Mouse (Mus musculus) embryonic facial prominence, embryonic 12.5 days (tissue): ENCODE data around the gene Hist1h4h. TPM values are rescaled to one million over a fixed set of nuclear protein-coding genes. Genes with fewer than 3 reads are reported as not detected.

ENCODE experiments used
- ATAC-seq: fragments of 200-750 bp; cut with Nextera tagmentation; 2 replicates; pipeline ENCODE4 v1.8.0; 2017; ENCODE audit not compliant: insufficient number of reproducible peaks, insufficient read depth, low FRiP score, low TSS enrichment
- H3K27ac ChIP-seq: fragments of 300-500 bp; sonication (generic); 2 replicates; pipeline ENCODE4 v1.5.1; 2016; ENCODE audit warnings: mild to moderate bottlenecking
- H3K27me3 ChIP-seq: fragments of 300-500 bp; sonication (generic); 2 replicates; pipeline ENCODE4 v1.6.1; 2016; ENCODE audit warnings: mild to moderate bottlenecking, moderate library complexity
- H3K36me3 ChIP-seq: fragments of 300-500 bp; sonication (generic); 2 replicates; pipeline ENCODE4 v1.6.1; 2016; ENCODE audit warnings: mild to moderate bottlenecking
- H3K4me1 ChIP-seq: fragments of 300-500 bp; sonication (generic); 2 replicates; pipeline ENCODE4 v1.6.1; 2016
- H3K4me2 ChIP-seq: fragments of 300-500 bp; sonication (generic); replicated peaks from 2 replicates; pipeline ENCODE4 v1.6.1; 2016; ENCODE audit warnings: mild to moderate bottlenecking, moderate library complexity
- H3K4me3 ChIP-seq: fragments of 300-500 bp; sonication (generic); 2 replicates; pipeline ENCODE4 v1.5.1; 2016; ENCODE audit warnings: mild to moderate bottlenecking
- H3K9ac ChIP-seq: fragments of 300-500 bp; sonication (generic); 2 replicates; pipeline ENCODE4 v1.6.1; 2016; ENCODE audit warnings: mild to moderate bottlenecking, moderate library complexity
- H3K9me3 ChIP-seq: fragments of 300-500 bp; sonication (generic); 2 replicates; pipeline ENCODE4 v1.6.1; 2016; ENCODE audit warnings: mild to moderate bottlenecking, moderate library complexity
- WGBS: fragments of 180-500 bp; shearing (Covaris S2); methylation state at CpG from one replicate; pipeline ENCODE4 v1.1.7; 2016; 5-methylcytosine and 5-hydroxymethylcytosine counted together
- polyA plus RNA-seq: library from polyadenylated mRNA; unstranded; fragments of >200 nt; fragmentation: Nextera tagmentation; extraction: Ambion mirVana; gene quantifications from 2 replicates; pipeline ENCODE4 v1.2.1, GENCODE M21; 2016

Hist1h4h gene
- polyA plus RNA-seq: 6.2 and 6.8 TPM in 2 replicates

DNA sequence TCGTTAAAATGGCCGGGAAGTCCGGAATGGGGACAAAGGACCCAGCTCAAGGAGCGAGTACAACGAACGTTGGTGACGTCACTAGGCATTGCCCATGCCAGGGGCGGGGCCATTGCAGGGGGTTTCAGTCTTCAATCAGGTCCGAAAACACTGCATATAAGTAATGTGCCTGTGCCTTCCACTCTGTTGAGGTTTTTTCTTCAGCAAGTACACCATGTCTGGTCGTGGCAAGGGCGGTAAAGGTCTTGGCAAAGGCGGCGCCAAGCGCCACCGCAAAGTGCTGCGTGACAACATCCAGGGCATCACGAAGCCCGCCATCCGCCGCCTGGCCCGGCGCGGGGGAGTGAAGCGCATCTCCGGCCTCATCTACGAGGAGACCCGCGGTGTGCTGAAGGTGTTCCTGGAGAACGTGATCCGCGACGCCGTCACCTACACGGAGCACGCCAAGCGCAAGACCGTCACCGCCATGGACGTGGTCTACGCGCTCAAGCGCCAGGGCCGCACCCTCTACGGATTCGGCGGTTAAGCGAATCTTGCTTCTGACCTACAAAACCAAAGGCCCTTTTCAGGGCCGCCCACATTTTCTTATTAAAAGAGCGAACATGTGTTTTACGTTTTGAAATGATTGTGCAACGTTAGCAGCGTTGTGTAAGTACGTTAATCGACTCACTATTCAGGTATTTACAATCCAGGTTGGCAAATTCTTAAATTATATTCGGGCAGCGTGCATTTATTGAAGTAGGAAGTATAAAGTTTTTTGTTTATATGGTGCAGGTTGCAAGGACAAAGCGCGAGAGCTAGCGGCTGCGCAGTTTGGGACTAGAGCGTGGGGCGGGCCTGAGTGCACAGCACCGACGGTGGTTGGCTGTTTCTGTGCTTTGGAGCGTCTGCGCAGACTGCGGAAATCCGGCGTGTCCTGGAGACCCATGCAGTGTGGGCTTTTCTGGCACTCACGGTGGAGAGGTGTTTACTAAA lies at the start of gene Hist1h4h:
Hist1h4h (plus strand) TSS at position 150 of the 975 bp plus-strand sequence.
- Histone ChIP-seq H3K9ac (peak within 1 kb of the TSS; percentile 69), H3K27me3 (no peaks in the 10 kb centered on the region), H3K4me3 (peak within 1 kb of the TSS; percentile 55), H3K9me3 (no peaks in the 10 kb centered on the region), H3K27ac (peak within 1 kb of the TSS; percentile 95), H3K4me2 (peak within 1 kb of the TSS; percentile 54), H3K4me1 (peaks cover 22% of the 10 kb centered on the region), H3K36me3 (no peaks in the 10 kb centered on the region)
- under 1% methylated on average over 62 of the region's 70 CpGs for WGBS
- peak; percentile 82 for ATAC-seq

DNA sequence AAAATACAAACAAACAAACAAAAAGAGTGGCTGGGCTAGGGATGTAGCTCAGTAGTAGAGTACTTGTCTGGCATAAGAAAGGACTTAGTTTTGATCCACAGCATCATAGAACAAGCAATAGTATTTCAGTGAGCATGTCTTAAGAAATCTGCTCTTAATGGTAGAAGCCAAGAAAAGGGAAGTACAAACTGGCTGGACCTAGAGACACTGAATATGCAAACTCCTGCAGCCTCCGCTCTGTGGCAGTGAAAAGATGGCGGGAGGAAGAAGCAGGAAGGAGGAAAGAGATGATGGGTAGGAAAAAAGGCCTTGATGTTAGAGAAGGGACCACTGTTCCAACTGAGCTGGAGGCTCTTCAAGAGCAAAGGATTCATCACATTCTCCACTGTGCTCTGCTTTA lies 47.7 kb upstream of the Hist1h4h start:
- Histone ChIP-seq H3K4me1 (peaks cover 7% of the 10 kb centered on the region), H3K9me3 (no peaks in the 10 kb centered on the region), H3K4me2 (no peak overlapping the region), H3K27ac (no peak overlapping the region), H3K9ac (no peak overlapping the region), H3K36me3 (no peaks in the 10 kb centered on the region), H3K27me3 (no peaks in the 10 kb centered on the region), H3K4me3 (no peak overlapping the region)
- no peak for ATAC-seq
- WGBS: 83% methylated on average over 2 of the region's 2 CpGs

- Histone ChIP-seq H3K27ac (no peak overlapping the region), H3K4me3 (no peak overlapping the region), H3K27me3 (no peaks in the 10 kb centered on the region), H3K36me3 (no peaks in the 10 kb centered on the region), H3K9ac (no peak overlapping the region), H3K4me1 (peaks cover 9% of the 10 kb centered on the region), H3K4me2 (no peak overlapping the region), H3K9me3 (no peaks in the 10 kb centered on the region)
- WGBS: 37% methylated on average over 5 of the region's 5 CpGs
- no peak for ATAC-seq
Measured at GRCm38 (mm10) chr13:23485271-23485670, 45.6 kb upstream of the Hist1h4h start.

- H3K27ac ChIP-seq: 0 out of 2 replicates have a peak within 1 kb of the TSS, but pooled peaks have one; percentile 6
Measured at GRCm38 (mm10) chr13:23488400-23489322, 42.2 kb upstream of the Hist1h4h start, which contains the start of gene Btn2a2. Gene Btn2a2 (minus strand): TSS chr13:23488857.

GRCm38 (mm10) chr13:23490863-23491262 lies 40.0 kb upstream of the Hist1h4h start:
- H3K4me1 ChIP-seq: peaks cover 5% of the 10 kb centered on the region
- H3K36me3 ChIP-seq: no peaks in the 10 kb centered on the region
- no peak overlapping the region for H3K4me2 ChIP-seq
- H3K27ac ChIP-seq: no peak overlapping the region
- no peak overlapping the region for H3K9ac ChIP-seq
- H3K27me3 ChIP-seq: no peaks in the 10 kb centered on the region
- no peak for ATAC-seq
- WGBS: 65% methylated on average over 1 of the region's 1 CpGs
- no peaks in the 10 kb centered on the region for H3K9me3 ChIP-seq
- H3K4me3 ChIP-seq: no peak overlapping the region

More at GRCm38 (mm10) chr13:23488400-23489322, 42.2 kb upstream of the Hist1h4h start, which contains the start of gene Btn2a2:
- peak; percentile 95 for ATAC-seq
- peak within 1 kb of the TSS; percentile 41; the same call in 1 of the 2 replicates for H3K9ac ChIP-seq
- H3K4me3 ChIP-seq: peak within 1 kb of the TSS; percentile 36
- H3K9me3 ChIP-seq: no peaks in the 10 kb centered on the region
- H3K27me3 ChIP-seq: no peaks in the 10 kb centered on the region
- peaks cover 9% of the 10 kb centered on the region for H3K4me1 ChIP-seq
- 3% methylated on average over 13 of the region's 14 CpGs for WGBS
- no peaks in the 10 kb centered on the region for H3K36me3 ChIP-seq
- peak within 1 kb of the TSS; percentile 70 for H3K4me2 ChIP-seq

DNA sequence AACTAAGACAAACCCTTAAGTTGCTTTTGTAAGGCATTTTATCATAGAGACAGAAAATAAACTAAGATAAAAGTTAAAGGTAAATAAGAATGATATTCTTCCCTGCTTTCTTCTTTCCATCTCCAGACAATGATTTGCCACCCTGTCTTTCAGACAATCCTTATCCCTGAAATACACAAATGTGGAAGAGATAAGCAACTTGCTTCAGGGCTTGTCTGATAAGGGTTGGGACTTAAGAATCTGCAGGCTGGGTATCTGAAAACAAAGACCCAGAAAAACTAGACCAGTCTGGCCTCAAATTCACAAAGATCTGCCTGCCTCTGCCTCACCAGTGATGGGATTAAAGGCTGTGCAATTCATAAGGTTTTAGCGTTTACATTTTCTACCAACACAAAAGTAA lies 39.6 kb upstream of the Hist1h4h start:
- Histone ChIP-seq H3K4me2 (no peak overlapping the region), H3K9me3 (no peaks in the 10 kb centered on the region), H3K4me3 (no peak overlapping the region), H3K36me3 (no peaks in the 10 kb centered on the region), H3K27me3 (no peaks in the 10 kb centered on the region), H3K9ac (no peak overlapping the region), H3K27ac (no peak overlapping the region), H3K4me1 (peaks cover 5% of the 10 kb centered on the region)
- whole genome bisulfite sequencing: 17% methylated on average over 1 of the region's 1 CpGs
- ATAC-seq: no peak

GRCm38 (mm10) chr13:23491990-23492389 lies 38.9 kb upstream of the Hist1h4h start:
- Histone ChIP-seq H3K9ac (no peak overlapping the region), H3K4me3 (peak overlapping the region; percentile 22; the same call in 1 of the 2 replicates), H3K36me3 (no peaks in the 10 kb centered on the region), H3K27me3 (no peaks in the 10 kb centered on the region), H3K9me3 (no peaks in the 10 kb centered on the region), H3K4me1 (peaks cover 5% of the 10 kb centered on the region), H3K4me2 (peak overlapping the region; percentile 40), H3K27ac (no peak overlapping the region)
- WGBS: 5% methylated on average over 14 of the region's 14 CpGs
- no peak for ATAC-seq

DNA sequence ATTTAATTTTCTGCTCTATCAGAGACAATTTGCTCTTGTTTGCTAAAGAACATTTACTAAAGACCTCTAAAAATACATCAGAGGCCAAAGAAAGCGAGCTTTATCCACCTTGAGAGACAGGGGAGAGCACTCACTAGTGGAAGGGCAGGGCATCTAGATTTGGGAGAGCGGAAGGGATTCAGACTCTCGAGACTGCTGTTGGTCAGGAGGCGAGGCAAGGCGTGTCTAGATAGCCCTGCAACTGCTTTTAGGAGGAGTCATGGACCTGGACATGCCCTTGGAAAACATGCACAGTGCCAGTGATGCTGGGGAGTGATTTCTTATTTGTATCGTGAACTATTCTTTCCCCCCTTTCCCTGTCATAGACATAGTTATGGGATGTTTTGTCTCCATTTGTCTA lies 35.3 kb upstream of the Hist1h4h start:
- 74% methylated on average over 6 of the region's 6 CpGs for WGBS

DNA sequence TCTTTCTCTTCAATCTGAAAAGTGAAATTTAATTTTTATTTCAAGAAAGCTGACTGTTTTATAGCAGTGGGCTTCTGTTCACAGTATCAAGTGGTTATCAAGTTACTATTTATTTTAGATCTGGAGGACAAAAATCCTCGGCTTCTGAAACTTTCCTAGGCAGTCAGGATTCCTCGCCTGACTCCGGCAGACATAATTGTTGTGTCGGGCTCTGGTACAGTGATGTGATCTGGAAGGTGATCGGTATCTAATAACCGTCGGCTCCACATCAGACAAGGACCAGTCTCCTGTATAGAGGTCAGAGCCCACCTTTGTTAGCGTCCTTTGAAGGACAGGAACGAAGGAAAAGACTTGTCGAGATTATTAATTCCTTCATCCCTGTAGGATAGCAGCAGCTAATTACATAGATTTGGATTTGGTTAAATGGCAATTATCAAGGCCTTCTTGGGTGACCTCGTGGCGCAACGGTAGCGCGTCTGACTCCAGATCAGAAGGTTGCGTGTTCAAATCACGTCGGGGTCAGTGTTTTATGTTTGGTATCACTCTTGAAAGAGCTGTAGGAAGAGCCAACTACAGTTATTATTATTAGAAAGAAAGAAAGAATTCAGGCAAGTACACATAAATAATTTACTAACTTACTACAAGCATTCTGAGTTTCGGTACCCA lies 33.1 kb upstream of the Hist1h4h start:
- Histone ChIP-seq H3K4me1 (peaks cover 5% of the 10 kb centered on the region; the same call in 1 of the 2 replicates), H3K9me3 (no peaks in the 10 kb centered on the region), H3K4me3 (peak overlapping the region; percentile 31), H3K27ac (no peak overlapping the region), H3K9ac (no peak overlapping the region), H3K27me3 (no peaks in the 10 kb centered on the region), H3K4me2 (peak overlapping the region; percentile 51), H3K36me3 (no peaks in the 10 kb centered on the region)
- WGBS: 2% methylated on average over 19 of the region's 19 CpGs
- no peak for ATAC-seq

More for the DNA sequence above, 35.3 kb upstream of the Hist1h4h start:
- peaks cover 5% of the 10 kb centered on the region; the same call in 1 of the 2 replicates for H3K4me1 ChIP-seq
- no peak overlapping the region for H3K4me2 ChIP-seq
- H3K4me3 ChIP-seq: no peak overlapping the region
- H3K9ac ChIP-seq: no peak overlapping the region
- H3K36me3 ChIP-seq: no peaks in the 10 kb centered on the region
- ATAC-seq: no peak
- H3K9me3 ChIP-seq: no peaks in the 10 kb centered on the region
- H3K27ac ChIP-seq: no peak overlapping the region
- no peaks in the 10 kb centered on the region for H3K27me3 ChIP-seq

DNA sequence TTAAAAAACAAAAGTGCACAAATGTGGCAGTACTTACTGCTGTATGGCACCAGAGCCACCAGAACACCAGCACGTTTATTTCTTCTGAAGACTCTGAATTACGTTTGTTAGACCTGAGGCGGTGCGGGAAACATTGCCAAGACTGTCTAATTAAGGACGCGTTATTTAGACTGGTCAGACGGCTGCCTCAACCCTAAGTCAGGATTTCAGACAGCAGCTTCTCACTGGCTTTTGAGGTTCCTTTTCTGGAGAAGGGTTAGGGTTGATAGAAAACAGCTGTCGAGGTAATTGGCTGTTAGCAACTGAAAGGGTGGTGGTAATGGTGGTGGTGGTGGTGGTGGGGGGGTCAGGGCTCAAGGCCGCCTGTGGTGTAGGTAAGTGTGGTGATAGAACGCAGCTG lies 32.2 kb upstream of the Hist1h4h start:
- no peak overlapping the region for H3K27ac ChIP-seq
- H3K9ac ChIP-seq: 0 out of 2 replicates have a peak overlapping the region, but pooled peaks have one; percentile 7
- no peak for ATAC-seq

DNA sequence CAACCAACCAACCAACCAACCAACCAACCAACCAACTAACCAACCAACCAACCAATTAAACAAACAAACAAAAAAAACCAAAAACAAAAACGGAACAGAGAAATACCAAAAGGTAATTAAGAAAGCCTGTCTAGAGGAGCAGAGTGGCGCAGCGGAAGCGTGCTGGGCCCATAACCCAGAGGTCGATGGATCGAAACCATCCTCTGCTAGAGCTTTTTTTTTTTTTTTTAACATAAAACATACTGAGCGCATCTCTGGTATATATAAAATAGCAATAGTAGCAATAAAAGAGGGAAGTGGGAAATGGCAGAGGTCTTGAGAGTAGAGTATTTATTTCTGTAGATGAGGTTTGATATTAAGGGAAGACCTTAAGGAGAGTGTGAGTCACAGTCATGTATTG lies 30.9 kb upstream of the Hist1h4h start:
- H3K27ac ChIP-seq: no peak overlapping the region
- no peak overlapping the region for H3K4me2 ChIP-seq
- H3K27me3 ChIP-seq: no peaks in the 10 kb centered on the region
- no peak for ATAC-seq
- H3K9ac ChIP-seq: no peak overlapping the region
- H3K9me3 ChIP-seq: no peaks in the 10 kb centered on the region
- no peak overlapping the region for H3K4me3 ChIP-seq
- no peaks in the 10 kb centered on the region for H3K36me3 ChIP-seq
- WGBS: 7% methylated on average over 7 of the region's 7 CpGs
- peaks cover 6% of the 10 kb centered on the region for H3K4me1 ChIP-seq

More for the DNA sequence above, 32.2 kb upstream of the Hist1h4h start:
- no peaks in the 10 kb centered on the region for H3K36me3 ChIP-seq
- no peaks in the 10 kb centered on the region for H3K9me3 ChIP-seq
- H3K4me2 ChIP-seq: peak overlapping the region; percentile 51
- H3K27me3 ChIP-seq: no peaks in the 10 kb centered on the region
- peaks cover 5% of the 10 kb centered on the region; the same call in 1 of the 2 replicates for H3K4me1 ChIP-seq
- 1% methylated on average over 10 of the region's 10 CpGs for WGBS
- peak overlapping the region; percentile 31 for H3K4me3 ChIP-seq
